ENCODE assay signal across 8 mouse cellular contexts in the genomic region with DNA sequence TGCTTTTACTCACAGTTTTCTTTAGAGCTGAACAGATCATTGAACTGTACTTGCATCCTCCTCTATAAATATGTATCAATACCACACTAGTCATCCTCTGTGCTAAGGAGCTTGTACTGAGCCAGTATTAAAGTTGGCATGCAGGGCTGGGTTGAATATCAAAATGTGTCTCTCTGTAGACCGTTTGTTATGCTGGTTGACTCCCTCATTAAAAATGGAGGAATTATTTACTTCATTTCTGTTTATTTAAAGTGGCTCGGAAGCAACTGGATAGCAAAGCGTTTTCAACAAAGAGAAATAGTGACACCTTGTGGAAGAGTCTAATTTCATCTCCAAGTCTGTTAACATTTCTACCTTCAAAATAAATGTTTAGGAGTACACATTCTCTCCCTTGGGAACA.
DNase-seq lines count a peak whose midpoint lies in the region; ATAC-seq lines count a peak whose summit lies in the region.

No protein-coding gene starts in this region.

- no peak overlapping the region for H3K27ac ChIP-seq in kidney, embryonic 15.5 days
- H3K27ac ChIP-seq in midbrain, embryonic 12.5 days (replicated peaks): no peak overlapping the region

- ATAC-seq in kidney, embryonic 15.5 days (replicated peaks; ENCODE audit: low FRiP score): 0 out of 2 replicates have a peak, but pooled peaks have one; percentile 18
- ATAC-seq in midbrain, embryonic 12.5 days (ENCODE audit: low FRiP score, low read depth): peak; percentile 58; the same call in 1 of the 2 replicates

- H3K4me1 ChIP-seq in kidney, embryonic 15.5 days: no peaks in the 10 kb centered on the region
- H3K4me1 ChIP-seq in midbrain, embryonic 12.5 days: peaks cover 5% of the 10 kb centered on the region; the same call in 1 of the 2 replicates

- H3K36me3 ChIP-seq in kidney, embryonic 15.5 days: no peaks in the 10 kb centered on the region
- no peaks in the 10 kb centered on the region for H3K36me3 ChIP-seq in midbrain, embryonic 12.5 days

- H3K4me3 ChIP-seq in kidney, embryonic 15.5 days (replicated peaks): no peak overlapping the region
- no peak overlapping the region for H3K4me3 ChIP-seq in midbrain, embryonic 12.5 days

- no peak for DNase-seq in kidney, postnatal 36 days
- peak; percentile 11 for DNase-seq in MN1 (ENCODE audit: low spot score)
- DNase-seq in embryo, embryonic 11.5 days (ENCODE audit: low read depth, low spot score): peak; percentile 30
- no peak for DNase-seq in gastrocnemius, postnatal 10 days
- DNase-seq in heart, adult 8-10 months (ENCODE audit: low spot score): no peak
- DNase-seq in heart, adult 11 months: no peak

- no peak overlapping the region for H3K9ac ChIP-seq in kidney, embryonic 15.5 days
- no peak overlapping the region for H3K9ac ChIP-seq in midbrain, embryonic 12.5 days (replicated peaks)

- no peak overlapping the region for H3K4me2 ChIP-seq in kidney, embryonic 15.5 days
- no peak overlapping the region for H3K4me2 ChIP-seq in midbrain, embryonic 12.5 days (replicated peaks)

- H3K9me3 ChIP-seq in kidney, embryonic 15.5 days (replicated peaks): no peaks in the 10 kb centered on the region
- no peaks in the 10 kb centered on the region for H3K9me3 ChIP-seq in midbrain, embryonic 12.5 days

- 10% methylated on average over 3 of the region's 3 CpGs for WGBS in kidney, embryonic 15.5 days
- 19% methylated on average over 3 of the region's 3 CpGs for WGBS in midbrain, embryonic 12.5 days

- no peaks in the 10 kb centered on the region for H3K27me3 ChIP-seq in kidney, embryonic 15.5 days
- H3K27me3 ChIP-seq in midbrain, embryonic 12.5 days: no peaks in the 10 kb centered on the region

Comparison
In these comparisons a context has a peak if more than half of its experiments do, and no peak if none do; other contexts are left out.
1. DNase-seq: peak in MN1 (single experiment) and embryo, embryonic 11.5 days (single experiment); none in kidney, postnatal 36 days (0 of 2), gastrocnemius, postnatal 10 days (single experiment), heart, adult 8-10 months (single experiment) and heart, adult 11 months (single experiment).